Mouse (Mus musculus): ENCODE measurements around the gene Mesp1. TPM values are rescaled to one million over a fixed set of nuclear protein-coding genes. Genes with fewer than 3 reads are reported as not detected.

The Mesp1 gene
- polyA plus RNA-seq, 1 experiment: 0.02 TPM

- H3K79me3 ChIP-seq (ENCODE audit: low read depth): no peaks in the 10 kb centered on the region
- no peaks in the 10 kb centered on the region for H3K79me2 ChIP-seq (ENCODE audit: control insufficient read depth, insufficient read depth)
- no peaks in the 10 kb centered on the region for H3K36me3 ChIP-seq (ENCODE audit: control insufficient read depth, insufficient read depth)
- TF ChIP-seq MAX (IDR thresholded peaks at IDR 0.05): no peak
- peaks cover 8% of the 10 kb centered on the region for H3K27me3 ChIP-seq (ENCODE audit: control insufficient read depth, insufficient read depth, insufficient read length)
- no peak overlapping the region for H3K4me3 ChIP-seq (ENCODE audit: insufficient read depth, poor library complexity, severe bottlenecking)
- H3ac ChIP-seq (ENCODE audit: control insufficient read depth, insufficient read length, low read depth): no peak overlapping the region
Measured at GRCm38 (mm10) chr7:79813409-79813808, 19.8 kb upstream of the Mesp1 start.

- H3K27me3 ChIP-seq (ENCODE audit: control insufficient read depth, insufficient read depth, insufficient read length): peaks cover 8% of the 10 kb centered on the region
- no peak within 1 kb of the TSS for H3K4me3 ChIP-seq (ENCODE audit: insufficient read depth, poor library complexity, severe bottlenecking)
- TF ChIP-seq CTCF (IDR thresholded peaks at IDR 0.05; ENCODE audit: control insufficient read depth, insufficient read depth, insufficient read length): no peak
- no peak for TF ChIP-seq MYOD1 (IDR thresholded peaks at IDR 0.05; ENCODE audit: control insufficient read depth, insufficient read length, low read depth)
- no peak for TF ChIP-seq FOSL1 (IDR thresholded peaks at IDR 0.05; ENCODE audit: insufficient read depth, low read length, poor library complexity, severe bottlenecking)
- no peak for TF ChIP-seq USF1 (IDR thresholded peaks at IDR 0.05; ENCODE audit: low read depth)
- no peak for TF ChIP-seq MYOG (IDR thresholded peaks at IDR 0.05; ENCODE audit: control insufficient read depth, extremely low read depth, insufficient read length)
- TF ChIP-seq CEBPB (IDR thresholded peaks at IDR 0.05; ENCODE audit: low read depth): no peak
- H3K36me3 ChIP-seq (ENCODE audit: control insufficient read depth, insufficient read depth): no peaks in the 10 kb centered on the region
- H3K79me3 ChIP-seq (ENCODE audit: low read depth): no peaks in the 10 kb centered on the region
- H3K79me2 ChIP-seq (ENCODE audit: control insufficient read depth, insufficient read depth): no peaks in the 10 kb centered on the region
- H3ac ChIP-seq (ENCODE audit: control insufficient read depth, insufficient read length, low read depth): no peak within 1 kb of the TSS
Measured at GRCm38 (mm10) chr7:79810611-79811506, 17.3 kb upstream of the Mesp1 start, which contains the start of gene Mesp2. Gene Mesp2, plus strand, starts transcription at chr7:79810727.

GRCm38 (mm10) chr7:79808561-79808960 lies 15.0 kb upstream of the Mesp1 start:
- Histone ChIP-seq H3K79me3 (ENCODE audit: low read depth) (no peaks in the 10 kb centered on the region), H3K36me3 (ENCODE audit: control insufficient read depth, insufficient read depth) (no peaks in the 10 kb centered on the region), H3K27me3 (ENCODE audit: control insufficient read depth, insufficient read depth, insufficient read length) (peaks cover 8% of the 10 kb centered on the region), H3K79me2 (ENCODE audit: control insufficient read depth, insufficient read depth) (no peaks in the 10 kb centered on the region), H3ac (ENCODE audit: control insufficient read depth, insufficient read length, low read depth) (no peak overlapping the region), H3K4me3 (ENCODE audit: insufficient read depth, poor library complexity, severe bottlenecking) (no peak overlapping the region)
- TF ChIP-seq MYOD1 (IDR thresholded peaks at IDR 0.05; ENCODE audit: control insufficient read depth, insufficient read length, low read depth) (no peak), MAX (IDR thresholded peaks at IDR 0.05) (no peak), USF1 (IDR thresholded peaks at IDR 0.05; ENCODE audit: low read depth) (no peak), MYOG (IDR thresholded peaks at IDR 0.05; ENCODE audit: control insufficient read depth, extremely low read depth, insufficient read length) (no peak), CEBPB (IDR thresholded peaks at IDR 0.05; ENCODE audit: low read depth) (no peak), FOSL1 (IDR thresholded peaks at IDR 0.05; ENCODE audit: insufficient read depth, low read length, poor library complexity, severe bottlenecking) (no peak), CTCF (IDR thresholded peaks at IDR 0.05; ENCODE audit: control insufficient read depth, insufficient read depth, insufficient read length) (no peak)

- Histone ChIP-seq H3K4me3 (ENCODE audit: insufficient read depth, poor library complexity, severe bottlenecking) (no peak overlapping the region), H3K27me3 (ENCODE audit: control insufficient read depth, insufficient read depth, insufficient read length) (no peaks in the 10 kb centered on the region), H3K79me3 (ENCODE audit: low read depth) (no peaks in the 10 kb centered on the region), H3ac (ENCODE audit: control insufficient read depth, insufficient read length, low read depth) (no peak overlapping the region), H3K79me2 (ENCODE audit: control insufficient read depth, insufficient read depth) (no peaks in the 10 kb centered on the region), H3K36me3 (ENCODE audit: control insufficient read depth, insufficient read depth) (no peaks in the 10 kb centered on the region)
- TF ChIP-seq MYOD1 (IDR thresholded peaks at IDR 0.05; ENCODE audit: control insufficient read depth, insufficient read length, low read depth) (no peak), CTCF (IDR thresholded peaks at IDR 0.05; ENCODE audit: control insufficient read depth, insufficient read depth, insufficient read length) (no peak), MYOG (IDR thresholded peaks at IDR 0.05; ENCODE audit: control insufficient read depth, extremely low read depth, insufficient read length) (no peak), FOSL1 (IDR thresholded peaks at IDR 0.05; ENCODE audit: insufficient read depth, low read length, poor library complexity, severe bottlenecking) (no peak), CEBPB (IDR thresholded peaks at IDR 0.05; ENCODE audit: low read depth) (no peak), MAX (IDR thresholded peaks at IDR 0.05) (no peak), USF1 (IDR thresholded peaks at IDR 0.05; ENCODE audit: low read depth) (no peak)
Measured at GRCm38 (mm10) chr7:79803887-79804286, 10.3 kb upstream of the Mesp1 start.

DNA sequence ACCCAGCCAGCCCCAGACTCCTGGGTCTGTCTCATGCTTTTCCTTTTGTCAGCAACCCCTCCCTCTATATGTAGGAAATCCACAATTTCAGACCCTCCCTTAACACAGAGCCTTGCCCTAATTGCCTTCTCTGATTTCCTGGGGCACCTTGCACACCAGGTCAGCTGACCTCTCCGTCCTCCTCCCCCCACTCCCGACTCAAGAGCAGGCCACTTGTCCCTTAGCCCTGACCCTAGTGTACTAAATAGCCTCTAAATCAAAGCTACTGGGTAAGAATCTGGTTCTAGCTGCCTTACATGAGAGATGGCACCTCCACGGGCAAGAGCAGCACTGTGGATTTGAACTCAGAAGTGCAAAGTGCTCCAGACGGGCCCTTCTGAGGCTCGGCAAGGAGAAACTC lies 8.4 kb upstream of the Mesp1 start:
- Histone ChIP-seq H3K79me2 (ENCODE audit: control insufficient read depth, insufficient read depth) (no peaks in the 10 kb centered on the region), H3K27me3 (ENCODE audit: control insufficient read depth, insufficient read depth, insufficient read length) (no peaks in the 10 kb centered on the region), H3K36me3 (ENCODE audit: control insufficient read depth, insufficient read depth) (no peaks in the 10 kb centered on the region), H3ac (ENCODE audit: control insufficient read depth, insufficient read length, low read depth) (no peak overlapping the region), H3K4me3 (ENCODE audit: insufficient read depth, poor library complexity, severe bottlenecking) (no peak overlapping the region), H3K79me3 (ENCODE audit: low read depth) (no peaks in the 10 kb centered on the region)
- no peak for TF ChIP-seq CTCF (IDR thresholded peaks at IDR 0.05; ENCODE audit: control insufficient read depth, insufficient read depth, insufficient read length)
- TF ChIP-seq FOSL1 (IDR thresholded peaks at IDR 0.05; ENCODE audit: insufficient read depth, low read length, poor library complexity, severe bottlenecking): no peak
- no peak for TF ChIP-seq MYOD1 (IDR thresholded peaks at IDR 0.05; ENCODE audit: control insufficient read depth, insufficient read length, low read depth)
- no peak for TF ChIP-seq USF1 (IDR thresholded peaks at IDR 0.05; ENCODE audit: low read depth)
- no peak for TF ChIP-seq CEBPB (IDR thresholded peaks at IDR 0.05; ENCODE audit: low read depth)
- TF ChIP-seq MYOG (IDR thresholded peaks at IDR 0.05; ENCODE audit: control insufficient read depth, extremely low read depth, insufficient read length): no peak

DNA sequence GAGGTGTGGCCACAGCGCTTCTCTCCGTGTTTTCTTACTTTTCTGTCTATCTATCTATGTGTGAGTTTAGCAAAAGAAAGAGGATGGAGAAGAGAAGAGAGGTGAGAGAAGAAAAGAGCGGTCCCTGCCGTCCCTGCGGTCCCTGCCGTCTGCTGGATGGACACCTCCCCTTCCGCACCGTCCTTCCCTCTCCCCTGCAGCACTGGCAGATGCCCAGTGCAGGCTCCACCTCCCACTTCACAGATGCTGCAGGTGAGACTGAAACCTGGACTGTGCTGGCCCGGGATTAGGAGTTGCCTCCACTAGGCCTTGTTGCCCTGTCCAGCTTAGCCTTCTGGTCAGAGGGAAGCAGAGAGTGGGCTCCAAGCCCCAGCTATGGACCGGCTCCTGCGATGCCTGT lies 7.8 kb upstream of the Mesp1 start:
- H3K27me3 ChIP-seq (ENCODE audit: control insufficient read depth, insufficient read depth, insufficient read length): no peaks in the 10 kb centered on the region
- no peak for TF ChIP-seq MYOD1 (IDR thresholded peaks at IDR 0.05; ENCODE audit: control insufficient read depth, insufficient read length, low read depth)
- TF ChIP-seq FOSL1 (IDR thresholded peaks at IDR 0.05; ENCODE audit: insufficient read depth, low read length, poor library complexity, severe bottlenecking): no peak
- TF ChIP-seq CEBPB (IDR thresholded peaks at IDR 0.05; ENCODE audit: low read depth): no peak
- TF ChIP-seq USF1 (IDR thresholded peaks at IDR 0.05; ENCODE audit: low read depth): no peak
- TF ChIP-seq CTCF (IDR thresholded peaks at IDR 0.05; ENCODE audit: control insufficient read depth, insufficient read depth, insufficient read length): no peak
- TF ChIP-seq MYOG (IDR thresholded peaks at IDR 0.05; ENCODE audit: control insufficient read depth, extremely low read depth, insufficient read length): no peak
- no peak for TF ChIP-seq MAX (IDR thresholded peaks at IDR 0.05)

More for the DNA sequence above, 7.8 kb upstream of the Mesp1 start:
- Histone ChIP-seq H3K79me3 (ENCODE audit: low read depth) (no peaks in the 10 kb centered on the region), H3K4me3 (ENCODE audit: insufficient read depth, poor library complexity, severe bottlenecking) (no peak overlapping the region), H3ac (ENCODE audit: control insufficient read depth, insufficient read length, low read depth) (no peak overlapping the region), H3K79me2 (ENCODE audit: control insufficient read depth, insufficient read depth) (no peaks in the 10 kb centered on the region), H3K36me3 (ENCODE audit: control insufficient read depth, insufficient read depth) (no peaks in the 10 kb centered on the region)

Data from C2C12 (cell line).